Mouse (Mus musculus) G1E (cell line): ENCODE results near the gene Ctns.

Experiments
- CTCF ChIP-seq: IDR thresholded peaks from 2 replicates; pipeline ENCODE4 v1.5.1; 2012; ENCODE audit warnings: low read depth, low read length, inconsistent platforms, mixed read lengths
- GATA1 ChIP-seq: IDR thresholded peaks from 2 replicates; pipeline ENCODE4 v1.6.1; 2012; ENCODE audit warnings: borderline replicate concordance, low read length, inconsistent platforms, mixed read lengths
- POLR2AphosphoS5 ChIP-seq: IDR thresholded peaks from 2 replicates; pipeline ENCODE4 v1.6.1; 2012; ENCODE audit warnings: low read depth, low read length, inconsistent platforms; ENCODE audit not compliant: insufficient replicate concordance
- TAL1 ChIP-seq: conservative IDR thresholded peaks from 2 replicates; pipeline ENCODE4 v1.6.1; 2012; ENCODE audit warnings: low read depth, low read length, inconsistent platforms, mixed read lengths

- no peak for TF ChIP-seq CTCF
- no peak for TF ChIP-seq GATA1
- TF ChIP-seq TAL1: no peak
- TF ChIP-seq POLR2AphosphoS5: no peak
Observed at GRCm38 (mm10) chr11:73187231-73187630, 11.6 kb downstream of the Ctns start.
